Mouse (Mus musculus) bone marrow macrophage, adult 2 months (primary cell): Measurements from ENCODE around the gene Dffa.

ENCODE experiments used
- CTCF ChIP-seq: IDR thresholded peaks from 2 replicates; pipeline ENCODE4 v1.5.1; 2012; ENCODE audit warnings: low read depth, mild to moderate bottlenecking, low read length, moderate library complexity
- POLR2A ChIP-seq: IDR thresholded peaks from 2 replicates; pipeline ENCODE4 v1.6.1; 2012; ENCODE audit warnings: mild to moderate bottlenecking, low read depth, low read length, borderline replicate concordance

DNA sequence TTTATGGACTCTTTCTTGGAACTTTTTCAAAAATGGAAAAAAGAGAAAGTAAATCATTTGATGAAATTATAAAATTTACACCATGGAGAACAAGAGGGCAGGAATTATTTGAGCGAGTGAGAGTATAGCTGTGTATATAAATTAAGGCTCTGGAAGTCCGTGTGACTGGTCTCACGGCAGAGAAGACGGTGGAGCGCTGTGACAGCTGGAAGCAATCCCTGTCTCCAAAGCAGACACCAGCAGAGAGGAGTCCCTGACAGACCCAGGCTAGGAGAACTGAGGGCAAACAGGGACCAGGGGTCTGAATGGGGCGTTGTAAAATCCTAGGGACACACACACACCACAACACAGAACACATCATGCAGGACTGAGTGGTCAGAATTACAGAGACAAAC is 22.2 kb downstream of the Dffa start:
- no peak for TF ChIP-seq POLR2A
- TF ChIP-seq CTCF: no peak
